Mouse (Mus musculus) megakaryocyte, embryonic 14.5 days (primary cell): ENCODE measurements at regions not wholly inside any gene's neighbourhood (a gene's known extent, or its start where the extent isn't known, plus 50 kb on each side); places are given as distances from the start of the nearest gene placed in this dataset.

Source experiments
- FLI1 ChIP-seq: IDR thresholded peaks from 2 replicates; pipeline ENCODE4 v1.6.1; 2012; ENCODE audit warnings: low read length, inconsistent platforms, mixed read lengths
- GATA1 ChIP-seq: IDR thresholded peaks from 3 replicates; pipeline ENCODE4 v1.6.1; 2012; ENCODE audit warnings: mixed read lengths, low read length, inconsistent platforms, borderline replicate concordance

GRCm38 (mm10) chr10:43723615-43723937 lies 145.5 kb downstream of the Cd24a start:
- TF ChIP-seq FLI1 (no peak), GATA1 (no peak)
